Mouse (Mus musculus) induced T-regulatory cell, adult 2 months (primary cell): ENCODE measurements around the gene Pkd1.

Source experiments
- DNase-seq: peaks from one replicate; pipeline ENCODE4 v3.0.0-alpha.2; 2012; ENCODE audit warnings: low read depth

The Pkd1 gene

DNA sequence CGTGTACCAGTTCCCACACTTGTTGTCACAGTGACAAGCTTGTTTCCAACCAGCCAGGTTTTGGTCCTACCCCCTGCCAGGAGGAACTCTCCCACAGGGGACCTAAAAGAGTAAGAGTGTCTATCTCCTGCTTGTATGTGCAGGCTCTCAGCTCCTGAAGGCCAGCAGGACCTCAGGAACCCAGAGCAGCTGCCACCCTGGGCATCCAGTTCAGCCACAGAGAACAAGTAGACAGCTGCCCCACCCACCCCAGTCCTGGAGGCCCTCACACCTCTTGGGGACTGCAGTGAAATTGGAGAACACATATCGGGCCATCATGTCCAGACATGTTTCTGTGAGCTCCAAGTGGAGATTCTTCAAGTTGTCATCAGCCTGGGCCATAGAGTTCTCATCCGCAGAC lies 54.9 kb downstream of the Pkd1 start:
- no peak for DNase-seq

DNA sequence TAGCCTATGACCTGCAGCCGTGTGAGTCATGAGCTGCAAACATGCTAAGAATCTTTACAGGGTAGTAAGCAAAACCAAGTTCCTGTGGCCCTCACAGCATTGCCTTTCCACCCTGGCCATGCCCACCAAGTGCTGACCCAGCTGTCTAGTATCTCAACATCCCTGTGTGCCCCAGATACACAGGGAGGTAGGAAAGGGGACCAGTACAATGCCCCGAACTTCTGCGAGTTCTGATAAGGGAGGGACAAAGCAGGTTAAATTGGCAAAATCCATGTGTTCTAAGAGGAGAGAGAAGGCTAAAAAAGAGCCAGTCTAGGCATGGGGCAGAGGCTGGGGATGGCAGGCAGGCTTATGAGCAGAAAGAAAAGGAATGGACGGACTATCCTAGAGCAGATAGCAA lies 58.7 kb downstream of the Pkd1 start:
- no peak for DNase-seq

DNA sequence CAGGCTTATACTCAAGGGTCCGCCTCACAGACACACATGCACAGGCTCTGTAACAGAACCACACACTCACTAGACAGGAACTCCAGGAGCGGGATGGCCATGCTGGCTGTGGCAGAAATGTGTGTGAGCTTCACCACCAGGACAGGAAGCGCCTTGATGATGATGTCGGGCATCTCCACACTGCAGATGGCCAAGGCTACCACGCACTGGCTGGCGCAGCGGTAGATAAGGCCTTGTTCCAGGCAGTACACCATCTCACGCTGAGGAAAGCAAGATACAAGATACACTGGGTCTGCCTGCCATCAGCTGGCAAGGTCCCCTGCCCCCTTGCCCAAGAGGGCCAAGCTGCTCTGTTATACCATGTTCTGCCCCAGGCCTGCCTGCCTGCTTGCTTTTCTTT lies 59.2 kb downstream of the Pkd1 start:
- DNase-seq = no peak

DNA sequence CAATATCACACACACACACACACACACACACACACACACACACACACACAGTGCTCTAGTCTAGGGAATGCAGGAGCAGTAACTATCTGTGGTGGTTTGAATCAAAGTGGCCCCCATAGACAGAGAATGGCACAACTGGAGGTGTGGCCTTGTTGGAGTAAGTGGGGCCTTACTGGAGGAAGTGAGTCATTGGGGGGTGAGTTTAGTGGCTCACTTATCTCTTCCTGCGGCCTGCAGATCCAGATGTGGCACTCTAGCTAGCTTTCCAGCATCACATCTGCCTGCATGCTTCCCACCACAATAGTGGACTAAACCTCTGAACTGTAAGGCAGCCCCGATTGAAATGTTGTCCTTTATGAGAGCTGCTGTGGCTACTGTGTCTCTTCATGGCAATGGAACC lies 61.1 kb downstream of the Pkd1 start:
- DNase-seq = no peak

DNA sequence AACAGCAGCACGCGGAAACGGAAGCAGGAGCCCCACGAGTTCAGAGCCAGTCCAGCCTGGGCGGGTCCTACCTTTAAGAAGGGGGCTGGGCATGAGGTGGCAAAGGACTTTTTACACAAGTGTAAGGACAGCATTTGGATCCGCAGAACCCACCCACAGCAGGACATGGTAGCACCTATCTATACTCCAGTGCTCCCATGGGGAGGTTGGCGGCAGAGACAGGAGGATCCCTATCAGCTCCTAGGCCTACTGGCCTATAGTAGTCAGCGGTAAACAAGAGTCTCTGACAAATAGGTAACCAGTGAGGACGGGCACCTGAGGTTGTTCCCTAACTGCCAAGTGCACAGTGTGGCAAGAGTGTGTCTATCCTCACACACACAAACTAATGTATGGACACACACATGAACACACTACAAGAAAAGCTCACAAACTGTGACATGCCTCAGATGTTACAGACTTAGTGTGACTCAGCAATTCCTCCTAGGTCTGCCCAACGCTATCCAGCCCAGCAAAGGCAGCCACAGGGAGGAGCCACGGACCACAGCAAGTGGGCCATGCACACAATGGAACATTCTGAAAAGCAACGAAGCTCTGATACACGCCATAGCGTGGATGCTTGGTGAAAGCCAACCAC lies 68.0 kb downstream of the Pkd1 start:
- no peak for DNase-seq

DNA sequence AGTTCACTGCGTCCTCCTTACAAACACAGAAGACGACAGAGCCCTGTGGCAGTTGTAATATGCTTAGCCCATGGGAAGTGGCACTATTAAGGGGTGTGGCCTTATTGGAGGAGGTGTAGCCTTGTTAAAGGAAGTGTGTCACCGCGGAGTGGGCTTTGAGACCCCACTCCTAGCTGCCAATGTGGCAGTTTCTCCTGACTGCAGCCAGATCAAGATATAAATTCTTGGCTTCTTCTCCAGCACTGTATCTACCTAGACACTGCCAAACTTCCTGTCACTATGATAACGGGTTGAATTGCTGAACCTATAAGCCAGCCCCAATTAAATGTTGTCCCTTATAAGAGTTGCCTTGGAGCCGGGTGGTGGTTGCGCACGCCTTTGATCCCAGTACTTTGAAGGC lies 75.8 kb downstream of the Pkd1 start:
- DNase-seq = no peak

DNA sequence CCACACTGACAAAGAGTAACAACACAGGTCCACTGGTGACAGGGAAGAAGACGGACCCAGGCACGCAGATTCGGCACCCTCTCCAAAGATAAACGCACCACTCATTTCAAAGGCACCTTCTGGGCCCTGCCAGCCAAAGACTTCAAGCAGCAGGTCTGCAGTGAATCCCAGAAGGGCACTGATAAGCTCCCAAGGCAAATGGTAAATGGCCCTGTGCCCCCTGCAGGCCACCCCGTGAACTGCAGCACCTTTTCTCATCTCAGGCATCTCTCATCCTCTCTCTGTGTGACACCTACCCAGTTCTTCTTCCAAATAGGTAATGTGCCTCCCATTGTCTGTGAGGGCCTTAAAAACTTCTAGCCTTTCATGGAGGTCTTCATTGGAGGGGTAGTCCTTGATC lies 79.0 kb downstream of the Pkd1 start:
- DNase-seq = peak; percentile 82

DNA sequence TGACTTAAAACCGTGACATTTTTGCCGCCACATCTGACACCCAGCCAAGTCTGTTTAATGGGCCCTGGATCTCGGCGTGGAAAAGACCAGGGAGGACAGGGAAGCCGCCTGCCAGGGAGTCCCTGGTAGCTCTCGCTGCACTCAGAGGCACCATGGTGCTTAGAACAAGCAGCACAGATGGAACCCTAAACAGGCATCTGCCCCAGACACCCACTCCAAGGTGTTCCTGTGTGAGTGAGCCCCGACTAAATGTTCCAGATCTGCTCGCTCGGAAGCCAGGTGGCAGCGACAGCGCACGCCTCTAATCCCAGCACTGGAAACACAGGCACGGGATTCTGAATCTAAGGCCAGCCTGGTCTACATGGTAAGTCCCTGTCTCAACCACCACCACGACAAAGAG lies 80.4 kb downstream of the Pkd1 start:
- DNase-seq = no peak

DNA sequence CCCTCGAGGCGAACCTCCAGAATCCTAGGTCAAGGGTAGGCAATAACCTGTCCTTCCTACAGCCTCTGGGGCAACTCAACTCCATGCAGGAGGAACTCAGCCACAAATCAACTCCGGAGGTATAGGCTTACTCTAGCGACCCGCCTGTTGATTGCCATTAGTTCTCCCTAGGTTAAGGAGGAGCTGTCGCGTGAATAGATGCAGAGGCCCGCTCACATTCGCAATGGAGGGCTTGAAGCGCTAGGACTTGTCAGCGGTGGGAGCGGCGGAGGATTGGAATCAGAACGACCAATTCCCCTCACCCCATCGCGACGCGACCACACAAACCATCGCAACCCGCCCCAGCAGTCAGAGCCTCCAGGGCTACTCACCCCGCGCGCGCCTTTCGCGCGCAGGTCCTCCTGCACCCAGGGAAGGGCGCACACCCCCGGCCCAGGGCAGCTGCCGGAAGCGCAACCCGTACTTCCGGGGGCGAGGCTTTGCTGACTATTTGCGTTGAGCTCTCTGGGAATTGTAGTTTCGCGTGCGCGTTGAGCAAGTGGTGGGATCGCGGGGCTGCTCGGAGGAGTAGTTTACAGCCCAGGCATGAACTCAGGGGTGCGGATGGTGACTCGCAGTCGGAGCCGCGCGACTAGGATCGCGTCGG lies 82.7 kb downstream of the Pkd1 start, which contains the start of the genes Tsc2 and Nthl1:
TSS of gene Tsc2 (minus strand) at position 464 of the 646 bp plus-strand sequence.
TSS of gene Nthl1 (plus strand) at position 514 of the 646 bp plus-strand sequence.
- peak; percentile 90 for DNase-seq

DNA sequence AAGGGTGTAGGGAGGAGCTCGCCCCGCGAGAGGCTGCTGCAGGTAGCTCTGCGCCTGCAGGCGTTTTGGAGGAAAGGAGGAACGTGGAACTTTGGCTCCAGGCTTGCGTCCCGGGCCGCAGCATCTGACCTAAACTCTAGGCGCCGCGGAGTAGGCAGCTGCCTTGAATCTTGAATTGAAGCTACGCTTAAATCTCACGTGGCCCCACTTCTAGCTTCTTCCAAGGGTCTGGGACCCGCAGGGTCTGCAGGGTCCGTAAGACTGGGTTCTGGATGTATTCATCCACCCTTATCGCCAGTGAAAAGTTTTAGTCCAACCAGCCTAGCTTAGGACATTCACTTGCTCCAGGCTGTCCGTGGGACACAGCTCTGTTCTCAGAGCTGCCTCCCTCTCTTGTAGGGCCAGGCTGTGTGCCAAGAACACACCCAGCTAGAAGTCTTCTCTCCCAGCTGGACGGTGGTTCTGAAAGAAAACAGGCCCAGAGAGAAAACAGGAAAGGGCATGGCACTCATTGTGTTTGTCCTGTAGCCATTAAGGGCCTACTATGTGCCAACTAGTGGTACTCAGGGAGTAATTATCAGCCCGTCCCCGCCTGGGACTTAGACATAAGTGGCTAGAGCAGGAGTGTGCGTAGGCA lies 83.3 kb downstream of the Pkd1 start:
- DNase-seq = no peak

DNA sequence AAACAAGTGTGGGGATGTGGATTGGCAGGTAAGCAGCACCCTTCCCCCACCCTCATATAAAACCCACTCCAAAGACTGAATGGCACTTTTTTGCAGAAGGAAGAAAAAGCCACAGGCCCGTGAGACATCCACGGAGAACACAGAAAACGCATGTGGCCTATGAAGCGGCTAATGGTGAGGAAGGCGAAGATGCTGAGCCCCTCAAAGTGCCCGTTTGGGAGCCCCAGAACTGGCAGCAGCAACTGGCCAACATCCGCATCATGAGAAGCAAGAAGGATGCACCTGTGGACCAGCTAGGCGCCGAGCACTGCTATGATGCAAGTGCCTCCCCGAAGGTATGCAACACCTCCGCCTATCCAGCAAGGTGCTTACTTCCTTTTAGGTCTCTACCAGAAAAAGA lies 84.2 kb downstream of the Pkd1 start:
- DNase-seq = no peak

DNA sequence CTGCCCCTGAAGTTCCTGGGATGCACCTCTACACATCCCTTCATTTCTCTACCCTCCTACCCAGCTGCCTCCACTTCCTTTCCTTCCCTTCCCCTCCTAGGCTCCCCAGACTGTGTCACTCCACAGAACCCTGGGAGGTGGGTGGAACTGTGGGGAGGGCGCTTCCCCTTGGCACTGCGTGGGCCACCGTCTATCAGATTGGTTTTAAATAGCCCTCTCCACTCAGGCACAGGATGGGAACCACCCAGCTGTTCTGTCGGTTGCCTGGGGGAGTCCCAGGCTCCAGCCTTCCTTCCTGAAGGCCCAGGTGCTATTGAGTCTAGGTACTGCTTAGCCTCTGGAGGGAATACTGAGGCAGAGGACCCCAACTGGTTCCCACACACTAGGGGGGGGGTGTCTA lies 85.4 kb downstream of the Pkd1 start:
- DNase-seq = no peak

DNA sequence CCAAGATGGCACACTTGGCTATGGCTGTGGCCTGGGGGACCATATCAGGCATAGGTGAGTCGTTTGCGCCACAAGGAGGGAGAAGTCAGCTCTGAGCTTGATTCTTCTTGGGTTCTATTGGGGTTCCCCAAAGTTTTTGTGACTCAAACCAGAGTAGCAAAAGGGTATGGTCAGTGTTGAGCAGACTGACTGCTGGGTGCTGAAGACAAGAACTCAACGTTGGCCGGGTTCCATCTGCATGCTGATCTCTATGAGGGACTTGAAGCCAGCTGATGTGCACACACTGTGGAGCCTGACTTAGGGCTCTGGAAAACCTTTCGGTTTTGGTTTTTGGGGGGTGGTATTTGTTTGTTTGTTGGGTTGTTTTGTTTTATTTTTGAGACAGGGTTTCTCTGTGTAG lies 86.1 kb downstream of the Pkd1 start:
- DNase-seq = no peak

DNA sequence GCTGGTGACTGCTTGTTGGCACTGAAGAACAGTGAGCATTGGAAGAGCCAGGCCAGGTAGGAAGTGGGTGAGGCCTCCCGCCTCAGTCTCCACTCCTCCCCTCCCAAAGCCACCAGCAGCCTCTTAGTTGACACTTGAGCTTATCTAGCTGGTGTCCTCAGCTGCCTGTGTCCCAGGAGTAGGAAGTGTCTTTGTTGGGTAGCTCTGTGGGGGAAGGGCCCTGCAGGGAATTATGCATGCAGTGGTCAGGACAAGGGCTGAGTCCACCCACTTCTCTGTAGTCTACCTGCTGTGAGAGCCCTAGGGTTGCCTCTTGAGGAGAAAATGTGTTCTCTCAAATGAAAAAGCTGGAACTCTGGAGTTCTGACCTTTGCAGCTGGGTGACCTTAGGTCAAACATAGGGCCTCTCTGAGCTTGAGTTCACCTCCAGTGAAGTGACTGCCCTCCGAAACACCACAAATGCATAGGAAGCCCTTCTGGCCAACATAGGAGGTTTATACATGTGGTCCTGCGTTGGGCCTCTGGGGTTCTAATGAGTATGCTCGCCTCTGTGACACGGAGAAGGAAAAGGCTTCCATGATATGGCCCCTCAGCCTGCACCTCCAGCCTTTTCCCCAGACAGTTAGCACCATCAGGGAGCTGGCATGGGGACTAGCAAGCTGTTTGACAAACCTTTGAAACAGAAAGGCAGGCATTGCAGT lies 87.3 kb downstream of the Pkd1 start:
- DNase-seq = no peak

DNA sequence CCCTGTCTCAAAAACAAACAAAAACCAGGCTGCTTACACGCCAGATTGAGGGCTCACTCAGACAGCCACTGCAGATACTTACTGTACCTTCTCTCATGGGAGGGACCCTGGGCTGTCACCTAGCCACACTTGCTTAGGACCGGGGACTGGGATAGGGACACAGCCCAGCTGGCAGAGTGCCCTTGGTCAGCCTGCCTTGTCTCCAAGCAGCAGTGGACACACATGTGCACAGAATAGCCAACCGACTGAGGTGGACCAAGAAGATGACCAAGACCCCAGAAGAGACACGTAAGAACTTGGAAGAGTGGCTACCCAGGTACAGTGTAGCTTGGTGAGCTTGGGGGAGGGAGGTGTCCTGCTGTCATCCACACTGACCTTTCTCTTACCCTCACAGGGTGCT lies 88.6 kb downstream of the Pkd1 start:
- no peak for DNase-seq

DNA sequence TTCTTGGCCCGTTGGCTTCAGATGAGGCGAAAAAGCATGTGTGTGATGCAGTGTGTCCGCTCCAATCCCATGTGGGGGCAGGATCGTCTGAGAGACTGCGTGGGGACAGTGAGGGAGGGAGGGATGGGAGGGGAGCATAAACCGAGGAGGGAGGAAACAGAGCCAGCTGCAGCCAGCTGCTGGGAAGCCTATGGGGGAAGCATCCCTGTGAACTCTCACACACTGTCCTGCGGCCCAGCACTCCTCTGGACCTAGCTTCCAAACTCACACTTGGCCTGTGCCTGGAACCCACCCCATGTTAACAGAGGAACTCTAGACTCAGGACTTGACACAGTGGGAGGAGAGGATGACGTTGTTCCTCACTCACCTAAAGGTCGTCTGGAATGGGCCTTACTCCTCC lies 89.2 kb downstream of the Pkd1 start:
- no peak for DNase-seq

DNA sequence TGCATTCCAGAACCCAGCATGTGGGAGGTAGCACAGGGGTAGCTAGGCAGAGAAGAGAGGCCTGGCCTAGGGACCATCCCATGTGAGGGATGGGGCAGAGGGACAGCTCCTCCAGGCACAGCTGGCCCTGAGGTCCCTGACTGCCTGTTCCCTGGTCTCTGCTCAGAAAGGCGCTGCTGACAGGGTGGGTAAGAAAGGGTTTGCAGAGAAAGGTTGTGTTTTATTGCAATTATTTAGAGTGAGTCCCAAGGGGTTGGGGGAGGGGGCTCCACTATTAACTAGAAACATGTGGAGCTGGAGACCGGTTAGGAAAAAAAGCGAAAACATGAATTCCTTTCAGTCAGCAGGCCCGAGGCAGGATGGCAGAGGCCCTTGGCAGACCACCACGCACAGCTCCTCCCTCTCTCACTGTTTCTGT lies 89.9 kb downstream of the Pkd1 start:
- no peak for DNase-seq

DNA sequence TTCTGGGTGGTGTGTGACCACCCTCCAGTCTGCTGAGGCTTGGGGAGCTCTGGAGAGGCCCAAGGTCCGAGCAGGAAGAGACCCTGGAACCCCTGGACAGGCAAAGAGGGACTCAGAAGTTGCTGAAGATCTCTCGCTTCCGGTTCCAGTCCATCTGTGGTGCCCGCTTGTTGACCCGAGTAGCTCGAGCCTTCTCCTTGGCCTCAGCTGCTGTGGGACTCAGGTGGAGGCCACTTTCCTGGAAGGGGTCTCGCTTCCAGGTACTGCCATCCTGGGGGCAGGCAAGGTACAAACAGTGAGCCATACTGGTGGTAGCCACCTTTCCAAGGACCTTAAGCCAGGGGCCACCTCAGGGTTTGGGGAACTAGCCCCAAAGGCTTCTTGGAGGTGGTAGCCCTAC lies 90.5 kb downstream of the Pkd1 start:
- DNase-seq = no peak

DNA sequence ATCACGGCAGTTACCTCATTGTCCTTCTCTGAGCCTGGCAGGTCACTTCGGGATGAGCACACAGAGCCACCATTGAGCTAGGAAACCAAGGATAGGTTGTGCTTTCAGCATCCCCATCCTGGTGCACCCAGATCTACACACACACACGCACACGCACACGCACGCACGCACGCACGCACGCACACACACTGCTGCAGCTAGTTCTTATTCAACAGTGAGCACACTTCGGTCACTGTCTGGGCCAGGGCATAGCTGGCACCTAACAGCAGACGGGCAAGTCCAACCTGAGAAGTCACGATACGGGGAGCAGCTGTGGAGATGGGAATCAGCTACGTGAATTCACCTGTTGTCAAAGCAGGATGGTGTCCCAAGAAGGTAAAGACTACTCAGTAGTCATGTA lies 90.9 kb downstream of the Pkd1 start:
- no peak for DNase-seq

DNA sequence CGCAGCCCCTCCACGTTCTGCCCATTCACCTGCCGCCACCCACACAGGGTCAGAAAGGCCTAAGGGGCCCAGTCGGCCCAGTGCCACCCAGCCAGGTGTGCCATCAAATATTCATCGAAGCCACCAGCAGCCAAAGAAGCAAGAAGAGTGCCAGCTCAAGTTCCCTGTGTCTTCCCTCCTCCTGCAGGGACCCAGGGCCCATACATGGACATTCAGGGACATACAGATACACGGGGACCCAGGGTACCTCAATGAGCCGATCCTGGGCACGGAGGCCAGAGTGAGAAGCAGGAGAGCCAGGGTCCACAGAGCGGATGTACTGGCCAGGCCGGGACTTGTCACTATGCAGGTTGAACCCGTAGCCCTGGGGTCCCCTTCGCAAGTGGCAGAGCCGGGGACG lies 92.3 kb downstream of the Pkd1 start:
- DNase-seq = no peak

DNA sequence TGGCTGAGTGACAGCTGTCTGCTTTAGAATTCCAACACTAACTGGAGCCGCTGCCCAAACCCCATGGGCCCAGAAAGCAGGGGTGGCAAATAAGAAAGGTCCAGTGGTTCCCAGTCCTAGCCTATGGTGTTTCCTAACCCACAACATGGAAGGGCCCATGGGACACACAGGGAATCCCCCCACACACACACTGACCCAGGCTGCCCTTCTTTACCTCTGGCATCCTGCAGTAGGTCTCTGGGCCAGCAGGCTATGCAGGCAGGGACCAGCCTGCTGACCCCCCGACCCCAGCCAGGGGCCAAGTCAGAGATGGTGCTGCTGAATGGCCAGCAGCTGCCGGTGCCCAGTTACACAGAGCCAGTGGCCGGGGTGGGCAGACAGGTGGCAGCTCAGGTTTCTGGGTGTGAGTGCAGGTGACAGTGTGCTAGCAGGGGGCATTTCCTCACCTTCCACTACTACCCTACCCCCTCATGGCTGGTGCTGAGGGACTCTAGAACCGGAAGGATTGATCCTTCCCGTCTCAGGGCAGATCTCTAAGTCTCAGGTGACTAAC lies 93.2 kb downstream of the Pkd1 start:
- no peak for DNase-seq

DNA sequence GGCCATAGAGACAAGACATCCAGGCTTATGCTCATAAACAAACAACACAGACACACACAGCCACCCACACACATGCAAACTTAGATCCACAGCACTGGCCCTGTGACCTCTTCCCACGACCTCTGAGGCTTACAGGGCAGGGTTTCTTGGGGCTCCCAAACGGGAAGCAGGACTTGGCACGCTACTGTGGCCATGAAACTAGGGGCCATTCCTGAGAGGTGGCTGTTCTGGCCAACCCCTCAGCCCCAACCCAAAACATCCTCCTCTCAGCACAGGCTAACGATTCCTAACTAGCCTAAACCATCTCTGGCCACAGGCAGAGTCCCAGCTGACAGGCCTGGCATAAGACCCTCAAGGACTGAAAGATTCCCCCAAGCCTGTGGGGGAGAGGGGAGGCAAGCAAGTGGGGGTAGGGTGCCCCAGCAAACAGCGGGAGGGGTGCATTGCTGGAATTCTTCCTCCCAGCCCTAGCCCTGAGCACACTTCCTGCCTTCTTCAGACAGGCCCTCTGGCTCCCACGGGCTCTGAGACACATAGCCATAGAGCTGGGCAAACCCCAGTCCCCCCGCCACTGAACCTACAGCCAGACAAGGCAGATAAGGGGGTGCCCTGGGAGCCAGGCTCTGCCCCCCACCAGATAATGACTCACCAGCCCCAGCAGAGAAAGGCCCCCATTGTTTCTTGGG lies 94.5 kb downstream of the Pkd1 start:
- DNase-seq = no peak
